Mouse (Mus musculus) small intestine, adult 2 months (tissue): Measurements from ENCODE around the gene Rbm44. TPM values are rescaled to one million over a fixed set of nuclear protein-coding genes. Genes with fewer than 3 reads are reported as not detected.

Source experiments
- H3K27ac ChIP-seq: fragments of 200-500 bp; 2 replicates; pipeline ENCODE4 v1.5.1; 2012; ENCODE audit warnings: low read depth, low read length, control low read depth, inconsistent platforms; ENCODE audit not compliant: insufficient read depth
- H3K27me3 ChIP-seq: fragments of 200-500 bp; 2 replicates; pipeline ENCODE4 v1.6.1; 2012; ENCODE audit warnings: mild to moderate bottlenecking, moderate library complexity, low read length, inconsistent platforms; ENCODE audit not compliant: control insufficient read depth, insufficient read depth
- H3K36me3 ChIP-seq: fragments of 200-500 bp; 2 replicates; pipeline ENCODE4 v1.6.1; 2012; ENCODE audit warnings: mild to moderate bottlenecking, low read length, control low read depth, inconsistent platforms; ENCODE audit not compliant: control insufficient read depth, insufficient read depth
- H3K4me1 ChIP-seq: fragments of 200-500 bp; 2 replicates; pipeline ENCODE4 v1.6.1; 2012; ENCODE audit warnings: low read length, inconsistent platforms, mixed read lengths; ENCODE audit not compliant: control insufficient read depth, insufficient read depth, insufficient read length
- H3K4me3 ChIP-seq: fragments of 200-500 bp; 2 replicates; pipeline ENCODE4 v1.5.1; 2012; ENCODE audit warnings: low read depth, mild to moderate bottlenecking, control low read depth, inconsistent platforms, low read length, moderate library complexity
- CTCF ChIP-seq: fragments of 200-500 bp; IDR thresholded peaks from 2 replicates; pipeline ENCODE4 v1.5.1; 2012; ENCODE audit warnings: low read depth, mild to moderate bottlenecking, control low read depth, inconsistent platforms, low read length, moderate library complexity, mixed read lengths; ENCODE audit not compliant: insufficient replicate concordance, insufficient read length; ENCODE audit errors: extremely low read depth
- POLR2A ChIP-seq: fragments of 200-500 bp; IDR thresholded peaks from 2 replicates; pipeline ENCODE4 v1.6.1; 2012; ENCODE audit warnings: low read depth, mild to moderate bottlenecking, control low read depth, inconsistent platforms, low read length, moderate library complexity
- WGBS: fragments of 180-500 bp; shearing (Covaris S2); methylation state at CpG from one replicate; pipeline ENCODE4 v1.1.7; 2018; 5-methylcytosine and 5-hydroxymethylcytosine counted together
- polyA plus RNA-seq: library from polyadenylated mRNA; depleted of rRNA; stranded (reverse); fragments of >200 nt; gene quantifications from 2 replicates; pipeline ENCODE4 v1.2.3, GENCODE M21; 2012

The Rbm44 gene
- polyA plus RNA-seq, 1 experiment: not detected

DNA sequence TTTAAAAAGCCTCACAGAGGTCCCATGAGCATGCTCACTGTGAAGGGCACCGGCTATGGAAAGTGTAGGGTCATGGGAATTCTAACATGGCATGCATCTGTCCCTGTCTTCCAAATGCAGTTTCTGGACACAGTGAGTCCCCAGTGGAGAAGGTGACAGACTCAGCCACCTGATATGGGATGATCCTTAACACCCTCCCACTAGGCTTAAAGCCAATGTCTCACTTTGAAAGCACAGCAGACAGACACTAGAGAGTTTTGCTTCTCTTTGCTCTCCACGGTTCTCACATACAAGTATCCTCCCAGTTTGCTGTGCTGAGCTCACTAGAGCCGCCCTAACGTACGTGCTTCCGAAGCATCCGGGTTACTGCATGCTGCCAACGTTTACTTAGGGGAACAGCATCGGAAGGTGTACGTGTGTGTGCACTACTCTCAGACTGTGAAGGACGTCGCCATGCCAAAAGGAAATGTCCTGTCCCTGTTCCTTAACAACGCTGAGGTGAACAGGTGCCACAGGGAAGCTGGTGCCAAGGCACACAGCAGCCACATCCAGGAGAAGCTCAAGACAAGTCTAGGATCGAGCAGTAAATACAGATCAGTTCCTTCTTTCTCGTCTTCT, 41.4 kb upstream of the Rbm44 start:
- peaks cover 52% of the 10 kb centered on the region for H3K36me3 ChIP-seq

DNA sequence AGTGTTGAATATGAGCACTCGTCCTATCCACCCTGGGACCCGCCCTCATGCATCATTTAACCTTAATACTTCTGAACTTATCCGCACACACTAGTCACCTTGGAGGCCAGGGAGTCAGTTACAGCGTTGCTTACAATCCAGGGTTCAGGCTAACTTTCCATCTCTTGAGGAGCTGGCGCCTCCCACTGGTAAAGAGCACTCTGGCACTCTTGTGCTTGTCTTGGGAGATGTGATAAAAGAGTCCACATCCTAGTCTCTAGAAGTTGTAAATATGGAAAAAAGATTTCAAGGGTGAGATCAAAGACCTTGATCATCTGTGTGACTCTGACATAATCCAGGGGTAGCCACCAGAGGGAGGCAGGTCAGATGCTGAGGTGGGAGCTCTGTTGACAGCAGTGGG, 37.3 kb upstream of the Rbm44 start:
- Histone ChIP-seq H3K27me3 (no peaks in the 10 kb centered on the region), H3K36me3 (peaks cover 67% of the 10 kb centered on the region), H3K4me1 (no peaks in the 10 kb centered on the region), H3K27ac (no peak overlapping the region), H3K4me3 (no peak overlapping the region)
- WGBS: 77% methylated on average over 5 of the region's 5 CpGs
- TF ChIP-seq CTCF (peak; percentile 21; the same call in 1 of the 2 replicates), POLR2A (no peak)

More for the DNA sequence above, 41.4 kb upstream of the Rbm44 start:
- Histone ChIP-seq H3K27me3 (no peaks in the 10 kb centered on the region), H3K27ac (no peak overlapping the region), H3K4me1 (peaks cover 2% of the 10 kb centered on the region; the same call in 1 of the 2 replicates), H3K4me3 (no peak overlapping the region)
- TF ChIP-seq POLR2A (no peak), CTCF (no peak)
- 66% methylated on average over 15 of the region's 15 CpGs for WGBS

DNA sequence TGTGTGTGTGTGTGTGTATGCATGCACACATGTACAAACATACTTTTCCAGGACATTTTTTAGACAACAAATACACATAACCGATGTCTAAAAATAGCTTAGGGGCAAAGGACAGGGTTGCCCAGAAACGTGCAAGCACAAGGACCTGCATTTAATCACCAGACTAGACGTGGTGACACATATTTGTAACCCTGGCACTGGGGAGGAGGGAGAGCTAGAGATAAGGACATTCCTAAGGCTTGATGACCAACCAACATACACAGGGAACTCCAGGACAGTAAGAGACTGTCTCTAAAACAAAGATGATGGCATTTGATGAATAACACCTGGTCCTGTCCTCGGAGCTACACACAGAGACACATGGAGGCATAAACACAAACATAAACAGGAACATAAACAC, 35.6 kb upstream of the Rbm44 start:
- no peaks in the 10 kb centered on the region for H3K27me3 ChIP-seq
- 38% methylated on average over 4 of the region's 4 CpGs for WGBS
- H3K4me1 ChIP-seq: no peaks in the 10 kb centered on the region
- no peak overlapping the region for H3K27ac ChIP-seq
- H3K36me3 ChIP-seq: peaks cover 70% of the 10 kb centered on the region
- no peak for TF ChIP-seq CTCF
- no peak for TF ChIP-seq POLR2A
- H3K4me3 ChIP-seq: no peak overlapping the region

DNA sequence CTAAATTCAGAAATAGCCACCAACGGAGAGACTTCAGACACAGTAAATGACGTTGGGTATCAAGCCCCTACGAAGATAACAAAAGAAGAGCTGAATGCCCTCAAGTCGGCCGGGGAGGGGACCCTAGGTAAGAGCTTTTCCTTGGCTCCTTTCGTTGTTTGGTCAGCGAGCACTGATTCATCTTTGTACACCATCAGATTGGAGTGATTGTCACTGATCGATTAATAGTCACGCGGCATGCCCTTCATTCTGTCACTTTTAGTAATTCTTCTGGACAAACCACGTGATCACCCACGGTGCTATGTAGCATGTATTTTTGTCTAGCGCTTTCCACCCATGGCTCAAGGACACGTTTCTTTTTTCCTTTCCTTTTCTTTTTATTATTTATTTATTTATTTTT, 32.7 kb upstream of the Rbm44 start:
- Histone ChIP-seq H3K36me3 (peaks cover 70% of the 10 kb centered on the region), H3K4me1 (no peaks in the 10 kb centered on the region)
- WGBS: 92% methylated on average over 14 of the region's 14 CpGs

DNA sequence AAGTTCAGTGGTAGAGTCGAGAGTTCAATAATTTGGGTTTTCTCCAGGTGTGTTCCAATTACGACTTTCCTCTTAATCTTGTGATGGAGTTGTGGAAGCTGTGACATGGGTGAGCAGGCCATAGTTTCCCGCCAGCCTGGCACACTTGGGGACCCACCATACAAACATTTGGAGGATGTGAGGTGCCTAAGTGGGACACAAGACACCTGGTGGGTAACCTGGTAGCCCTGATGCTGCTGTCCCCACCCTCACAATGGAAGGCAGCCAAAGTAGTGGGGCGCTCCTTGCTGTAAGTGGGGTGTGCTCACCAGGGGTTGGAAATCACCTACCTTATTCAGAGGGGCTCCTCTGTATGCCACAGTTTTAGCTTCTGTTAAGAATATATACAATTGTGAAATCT, 32.3 kb upstream of the Rbm44 start:
- Histone ChIP-seq H3K36me3 (peaks cover 71% of the 10 kb centered on the region), H3K27ac (no peak overlapping the region), H3K4me1 (no peaks in the 10 kb centered on the region), H3K4me3 (no peak overlapping the region), H3K27me3 (no peaks in the 10 kb centered on the region)
- TF ChIP-seq CTCF: no peak
- no peak for TF ChIP-seq POLR2A
- WGBS: 81% methylated on average over 4 of the region's 4 CpGs

More for the DNA sequence above, 32.7 kb upstream of the Rbm44 start:
- H3K27ac ChIP-seq: no peak overlapping the region
- no peak for TF ChIP-seq POLR2A
- TF ChIP-seq CTCF: no peak
- no peaks in the 10 kb centered on the region for H3K27me3 ChIP-seq
- no peak overlapping the region for H3K4me3 ChIP-seq

DNA sequence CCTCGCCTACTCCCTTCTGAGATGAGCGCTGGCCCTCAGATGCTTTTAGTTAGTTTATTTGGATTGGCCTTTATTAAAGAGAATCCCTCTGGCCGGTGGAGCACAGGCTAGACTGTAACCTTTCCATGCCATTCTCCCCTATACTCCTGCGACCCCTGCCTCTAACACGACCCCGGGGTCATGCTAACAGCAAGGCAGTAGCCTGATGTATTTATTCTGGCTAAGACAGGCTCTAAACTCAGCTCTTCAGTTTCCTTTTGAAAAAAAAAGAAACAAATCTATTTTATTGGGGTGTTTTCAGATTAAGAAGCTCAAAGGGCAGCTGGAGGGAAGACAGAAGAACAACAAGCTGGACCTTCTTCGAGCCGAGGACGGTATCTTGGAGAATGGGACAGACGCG, 22.8 kb upstream of the Rbm44 start:
- Histone ChIP-seq H3K36me3 (peaks cover 74% of the 10 kb centered on the region), H3K27ac (no peak overlapping the region), H3K4me1 (no peaks in the 10 kb centered on the region), H3K27me3 (no peaks in the 10 kb centered on the region), H3K4me3 (no peak overlapping the region)
- TF ChIP-seq POLR2A (no peak), CTCF (no peak)
- 77% methylated on average over 11 of the region's 11 CpGs for WGBS

DNA sequence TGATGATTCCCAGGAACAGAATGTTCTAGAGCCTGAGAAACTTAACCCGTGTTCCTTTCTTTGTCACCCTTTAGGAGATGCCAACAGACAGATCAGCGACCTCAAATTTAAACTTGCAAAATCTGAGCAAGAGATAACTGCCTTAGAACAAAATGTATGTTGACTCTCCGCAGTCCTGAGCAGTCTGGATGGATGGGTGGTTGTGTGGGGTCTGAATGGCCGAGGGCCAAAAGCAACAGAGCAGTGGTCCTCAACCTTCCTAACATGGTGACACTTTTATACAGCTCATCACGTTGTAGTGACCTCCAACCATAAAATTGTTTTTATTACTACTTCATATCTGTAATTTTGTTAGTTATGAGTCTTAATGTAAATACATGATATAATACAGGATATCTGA, 21.9 kb upstream of the Rbm44 start:
- Histone ChIP-seq H3K4me3 (no peak overlapping the region), H3K27me3 (no peaks in the 10 kb centered on the region), H3K4me1 (no peaks in the 10 kb centered on the region), H3K36me3 (peaks cover 73% of the 10 kb centered on the region), H3K27ac (no peak overlapping the region)
- 87% methylated on average over 5 of the region's 5 CpGs for WGBS
- no peak for TF ChIP-seq POLR2A
- TF ChIP-seq CTCF: no peak
